Mouse (Mus musculus): ENCODE data around the gene Ankrd33b.

Gene Ankrd33b

DNA sequence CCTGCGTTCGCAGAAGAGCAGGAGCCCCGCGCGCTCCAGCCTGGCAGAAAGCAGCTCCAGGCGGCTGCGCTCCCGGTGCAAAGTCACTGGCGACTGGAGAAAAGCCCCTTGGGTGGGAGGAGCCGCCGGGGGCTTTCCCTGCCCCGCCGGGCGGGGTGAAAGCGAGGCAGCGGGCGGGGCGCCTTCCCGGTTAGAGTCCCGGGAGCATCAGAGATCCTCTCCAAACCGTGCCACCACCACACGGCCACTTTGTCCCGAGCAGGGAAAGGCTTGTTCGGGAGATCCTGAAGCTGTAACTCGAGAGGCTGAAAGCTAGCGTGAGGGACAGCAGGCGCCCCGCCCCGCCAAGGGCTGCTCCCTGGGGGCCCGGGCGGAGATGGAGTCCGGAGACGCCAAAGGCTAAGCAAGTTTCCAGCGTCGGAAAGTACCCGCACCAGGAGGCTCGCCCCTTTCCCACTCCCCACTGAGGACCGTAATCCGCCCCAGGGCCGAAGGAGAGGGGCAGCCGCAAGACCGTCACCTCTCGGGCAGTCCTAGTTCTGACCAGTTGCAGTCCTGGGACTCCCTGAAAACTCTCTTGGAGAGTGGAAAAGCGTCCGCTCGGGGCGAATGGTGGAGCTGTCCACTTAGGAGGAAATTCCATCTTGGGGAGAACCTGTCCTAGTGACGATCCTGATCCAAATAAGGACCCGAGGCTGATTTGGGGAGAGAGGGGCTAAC, at the start of gene Ankrd33b:
Gene Ankrd33b, minus strand, starts transcription at position 246 of the 720 bp plus-strand sequence.
- peak in 1 of 2 experiments; percentile 33 for DNase-seq (ENCODE audit: low spot score in 2 of 2)

DNA sequence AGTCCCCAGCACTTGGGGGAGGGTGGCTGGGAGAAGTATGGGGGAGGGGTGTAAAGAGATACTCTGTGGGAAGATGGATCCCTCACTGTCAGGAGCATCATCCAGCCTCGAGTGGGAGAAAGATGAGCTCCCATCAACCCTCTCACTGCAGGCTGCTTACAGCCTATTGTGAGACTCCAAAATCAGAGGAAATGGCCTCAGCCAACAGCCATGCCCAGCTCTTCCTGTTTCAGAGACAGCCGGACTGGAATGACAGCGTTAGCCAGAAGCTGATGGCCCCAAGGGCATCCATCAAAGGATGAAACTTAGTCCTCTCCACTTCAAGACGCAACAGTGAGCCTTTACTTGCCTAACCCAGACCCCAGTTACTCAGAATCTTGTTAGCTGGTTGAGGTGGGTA, 47.7 kb upstream of the Ankrd33b start:
- DNase-seq (ENCODE audit: low spot score in 2 of 2) = no peak

DNA sequence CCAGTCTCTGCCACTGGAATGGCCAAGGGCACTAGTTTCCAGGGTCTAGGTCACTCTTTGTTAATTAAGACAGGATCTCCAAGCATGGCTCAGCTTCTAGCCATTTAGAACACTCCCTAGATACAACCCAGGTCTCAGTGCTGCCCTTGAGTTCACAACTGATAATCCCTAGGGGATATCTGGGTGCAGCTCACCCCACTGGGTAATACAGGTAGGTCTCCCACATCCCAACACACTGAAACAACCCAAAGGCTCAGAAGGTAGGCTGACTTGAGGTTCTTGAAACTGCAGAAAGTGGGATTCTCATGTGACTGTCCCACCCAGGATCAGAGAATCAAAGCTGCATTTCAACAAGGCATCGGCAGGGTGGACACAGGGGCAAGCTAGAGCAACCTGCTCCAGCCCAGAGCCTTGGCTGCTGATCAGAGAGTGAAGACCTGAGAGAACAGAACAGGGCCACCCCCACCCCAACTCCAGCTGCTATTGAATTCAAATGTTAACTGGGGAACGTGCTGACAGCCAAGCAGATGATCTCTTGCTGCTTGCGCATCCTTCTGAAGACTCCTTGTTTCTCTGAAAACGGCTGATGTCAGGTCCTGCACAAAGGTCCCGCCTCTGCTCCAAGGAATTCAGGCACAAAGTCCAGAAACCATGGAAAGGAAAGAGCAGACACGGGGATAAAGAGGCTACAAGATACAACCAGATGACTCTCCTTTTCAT, 46.8 kb upstream of the Ankrd33b start:
- no peak for DNase-seq (ENCODE audit: low spot score in 2 of 2)

DNA sequence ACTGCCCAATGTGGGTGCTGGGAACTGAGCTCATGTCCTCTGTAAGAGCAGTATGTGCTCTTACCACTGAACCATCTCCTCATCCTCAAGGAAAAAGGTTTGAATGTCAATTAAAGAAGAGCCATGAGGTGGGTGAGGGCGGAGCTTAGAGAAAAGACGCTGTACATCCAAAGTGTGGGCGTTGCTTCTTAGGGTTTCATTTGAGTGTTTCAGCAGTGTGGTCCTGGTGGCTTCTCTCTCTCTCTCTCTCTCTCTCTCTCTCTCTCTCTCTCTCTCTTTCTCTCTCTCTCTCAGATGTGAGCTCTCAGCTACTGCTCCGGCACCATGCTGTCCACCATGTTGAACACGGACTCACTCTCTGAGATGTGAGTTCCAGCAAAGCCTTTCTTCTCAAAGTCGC, 46.1 kb upstream of the Ankrd33b start:
- no peak for DNase-seq (ENCODE audit: low spot score in 2 of 2)

DNA sequence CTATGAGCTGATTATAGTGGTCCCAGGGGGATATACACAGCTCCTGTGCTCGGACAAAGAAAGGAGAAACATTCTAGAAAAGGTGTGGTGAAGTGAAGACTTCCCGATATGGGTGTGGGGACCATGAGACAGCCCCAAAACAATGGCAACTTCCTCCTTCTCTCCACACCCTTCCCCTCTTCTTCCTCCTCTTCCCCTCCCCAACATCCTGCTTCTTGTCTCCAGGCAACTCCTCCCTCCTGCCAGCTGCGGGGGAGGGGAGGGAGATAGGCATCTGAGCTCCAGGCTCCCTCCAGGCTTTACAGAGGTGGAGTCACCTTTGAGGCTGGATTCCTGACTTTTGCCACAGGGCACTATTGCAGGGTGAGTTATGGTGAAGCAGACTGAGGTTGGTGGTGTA, 45.4 kb upstream of the Ankrd33b start:
- DNase-seq (ENCODE audit: low spot score in 2 of 2) = no peak

DNA sequence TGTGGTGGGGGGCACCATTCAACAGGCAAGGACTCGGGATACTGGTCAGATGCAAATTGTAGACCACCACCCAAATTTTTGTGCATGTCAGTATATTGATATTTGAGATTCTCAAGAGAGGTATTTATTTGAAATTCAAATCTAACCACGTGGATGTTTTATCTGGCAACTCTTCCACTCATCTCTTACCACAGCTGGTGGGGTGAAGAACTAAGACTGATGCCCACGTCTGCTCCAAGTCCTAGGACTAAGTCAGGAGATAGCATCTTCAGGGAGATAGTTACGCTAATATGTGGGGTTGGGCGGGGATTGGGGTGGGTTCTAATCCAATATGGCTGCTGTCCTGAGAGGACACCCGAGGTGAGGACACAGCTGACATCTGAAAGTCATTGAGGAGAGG, 44.9 kb upstream of the Ankrd33b start:
- no peak for DNase-seq (ENCODE audit: low spot score in 2 of 2)

DNA sequence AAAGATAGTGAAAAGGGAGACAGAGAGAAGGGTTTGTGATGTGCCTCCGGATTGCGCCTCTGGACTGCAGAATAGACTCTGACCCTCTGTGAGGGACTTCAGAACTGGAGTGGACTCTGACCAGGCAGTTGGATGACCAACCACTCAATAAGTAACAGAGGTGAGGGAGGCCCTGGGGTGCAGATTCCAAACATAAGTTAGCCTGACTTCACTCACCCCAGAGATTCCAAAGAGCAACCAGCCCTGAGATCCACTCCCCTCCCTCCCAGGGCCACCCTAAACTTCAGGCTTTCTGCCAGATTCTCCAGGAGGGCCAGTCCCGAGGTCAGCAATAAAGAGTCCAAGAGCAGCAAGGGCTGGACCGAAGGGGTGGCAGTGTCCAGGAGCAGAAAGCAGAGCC, 40.0 kb upstream of the Ankrd33b start:
- DNase-seq (ENCODE audit: low spot score in 2 of 2) = no peak

DNA sequence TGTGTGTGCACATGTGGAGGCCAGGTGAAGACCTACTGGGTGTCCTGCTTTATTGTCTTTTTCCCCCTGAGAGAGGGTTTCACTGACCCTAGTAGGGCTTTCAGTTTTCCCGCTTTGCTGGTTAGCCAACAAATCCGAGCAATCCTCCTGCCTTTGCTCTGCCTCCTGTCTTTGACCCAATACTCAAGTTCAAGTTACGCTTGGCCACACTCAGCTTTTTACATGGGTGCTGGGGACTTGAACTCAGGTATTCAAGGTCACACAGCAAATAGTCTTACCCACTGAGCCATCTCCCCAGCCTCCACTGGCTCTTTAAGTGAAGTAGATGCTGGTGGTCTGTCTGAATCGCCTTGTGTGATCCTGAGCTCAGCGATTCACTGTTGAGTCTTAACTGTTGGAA, 39.4 kb upstream of the Ankrd33b start:
- no peak for DNase-seq (ENCODE audit: low spot score in 2 of 2)

DNA sequence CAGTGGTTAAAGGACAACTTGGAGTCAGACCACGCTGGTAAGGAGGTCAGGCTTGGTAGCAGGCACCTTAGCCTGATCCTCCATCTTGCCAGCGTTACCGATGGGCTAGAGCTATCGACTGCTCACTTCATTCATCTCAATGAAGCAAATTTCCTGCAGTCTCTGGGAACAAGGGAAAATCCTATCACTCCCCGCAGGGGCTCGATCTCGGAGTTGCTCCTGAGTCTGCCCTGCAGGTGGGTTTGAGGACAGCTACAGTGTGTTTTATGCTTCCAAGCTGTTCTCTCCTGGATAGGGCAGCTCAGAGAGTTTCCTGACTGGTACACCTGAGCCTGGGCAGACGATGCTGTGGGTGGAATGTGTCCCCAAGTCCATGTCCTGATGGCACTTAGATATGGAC, 36.8 kb upstream of the Ankrd33b start:
- no peak for DNase-seq (ENCODE audit: low spot score in 2 of 2)

DNA sequence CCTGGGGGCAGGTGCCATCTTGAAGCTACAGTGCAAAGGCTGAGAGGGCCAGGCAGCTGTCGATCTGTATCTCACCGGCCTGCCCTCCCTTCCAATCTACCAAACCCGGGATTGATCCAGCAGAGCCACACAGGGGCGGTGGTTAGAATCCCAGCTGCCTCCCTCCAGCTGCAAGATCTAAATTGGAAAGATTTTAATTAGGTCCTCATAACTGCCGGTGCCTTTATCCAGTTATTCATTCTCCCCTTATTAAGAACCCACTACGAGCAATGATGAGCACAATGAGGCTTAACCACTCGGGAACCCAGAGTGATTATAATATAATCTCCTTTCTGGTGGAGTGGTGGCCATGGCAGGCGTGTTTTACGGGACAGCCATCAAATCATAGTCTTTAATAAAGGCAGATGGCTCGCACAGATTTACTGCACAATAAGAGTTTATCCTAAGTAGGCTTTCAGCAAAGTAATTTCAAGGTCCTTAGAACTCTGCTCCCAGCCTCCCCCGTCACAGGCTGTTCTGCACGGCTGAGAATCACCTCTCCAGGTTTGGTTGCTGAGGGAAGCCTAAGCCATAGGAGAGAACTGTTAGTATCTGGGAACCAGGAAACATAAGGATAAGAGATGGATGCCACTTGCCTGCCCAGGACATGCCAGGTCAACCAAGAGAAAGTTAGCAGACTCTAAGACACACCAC, 34.8 kb upstream of the Ankrd33b start:
- no peak for DNase-seq (ENCODE audit: low spot score in 2 of 2)

DNA sequence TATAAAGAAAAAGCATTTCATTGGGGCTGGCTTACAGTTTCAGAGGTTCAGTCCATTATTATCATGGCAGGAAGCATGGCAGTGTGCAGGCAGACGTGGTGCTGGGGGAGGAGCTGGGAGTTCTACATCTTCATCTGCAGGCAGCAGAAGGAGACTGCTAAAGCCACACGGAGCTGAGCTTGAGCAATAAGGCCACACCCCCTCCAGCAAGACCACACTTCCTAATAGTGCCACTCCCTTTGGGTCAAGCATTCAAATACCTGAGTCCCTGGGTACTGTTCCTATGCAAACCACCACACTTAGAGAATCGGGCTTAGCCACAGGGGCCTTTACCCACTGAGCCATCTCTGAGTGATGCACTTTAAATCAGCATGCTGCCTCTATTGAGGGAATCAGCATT, 33.4 kb upstream of the Ankrd33b start:
- DNase-seq (ENCODE audit: low spot score in 2 of 2) = no peak

DNA sequence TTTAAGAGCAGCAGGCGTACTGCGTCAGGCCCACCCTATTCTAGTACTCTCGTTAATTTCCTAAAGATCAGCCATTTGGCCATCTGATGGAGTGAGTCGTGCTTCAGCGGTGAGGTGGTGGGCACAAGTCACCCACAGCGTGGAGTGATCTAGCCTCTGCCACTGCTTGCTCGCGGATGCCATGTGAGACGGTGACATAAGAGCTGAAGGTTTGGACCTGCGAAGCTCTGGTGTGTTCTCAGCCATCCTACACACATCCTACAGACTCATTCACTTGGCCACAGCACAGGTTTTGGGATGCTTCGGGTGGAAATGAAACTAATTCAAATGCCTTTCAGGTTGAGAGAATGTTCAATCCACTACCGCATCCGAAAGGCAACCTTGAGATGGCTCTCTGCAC, 31.2 kb upstream of the Ankrd33b start:
- DNase-seq (ENCODE audit: low spot score in 2 of 2) = no peak

DNA sequence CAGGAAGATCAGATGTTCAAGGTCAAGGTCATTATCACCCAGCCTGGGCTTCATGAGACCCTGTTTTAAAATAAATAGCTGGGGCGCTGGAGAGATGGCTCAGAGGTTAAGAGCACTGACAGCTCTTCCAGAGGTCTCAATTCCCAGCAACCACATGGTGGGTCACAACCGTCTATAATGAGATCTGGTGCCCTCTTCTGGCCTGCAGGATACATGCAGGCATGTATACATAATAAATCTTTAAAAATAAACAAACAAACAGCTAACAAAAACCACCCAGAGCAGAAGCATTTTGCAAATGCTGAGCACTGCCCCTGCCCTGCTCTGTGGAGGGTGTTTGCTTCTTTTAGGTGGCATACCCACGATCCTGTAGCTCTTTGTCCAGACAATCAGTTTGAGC, 29.9 kb upstream of the Ankrd33b start:
- DNase-seq (ENCODE audit: low spot score in 2 of 2) = no peak

DNA sequence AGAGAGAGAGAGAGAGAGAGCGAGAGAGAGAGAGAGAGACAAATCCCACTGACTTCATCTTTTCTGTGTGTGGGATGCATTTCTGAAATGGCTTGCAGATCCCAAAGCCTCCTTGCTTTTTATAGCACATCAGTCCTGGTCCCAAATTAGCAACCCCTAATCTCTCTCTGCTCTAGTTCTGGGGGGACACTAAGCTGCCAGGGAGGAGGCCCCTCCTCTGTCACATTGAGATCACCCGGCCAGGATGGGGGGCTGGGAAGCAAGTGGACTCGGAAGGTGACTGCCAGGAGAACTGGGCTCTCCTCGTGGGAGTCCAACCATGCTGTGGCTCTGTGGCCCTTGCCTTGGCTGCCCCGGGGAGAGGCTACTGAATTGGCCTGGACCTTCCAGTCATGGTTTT, 29.2 kb upstream of the Ankrd33b start:
- no peak for DNase-seq (ENCODE audit: low spot score in 2 of 2)

DNA sequence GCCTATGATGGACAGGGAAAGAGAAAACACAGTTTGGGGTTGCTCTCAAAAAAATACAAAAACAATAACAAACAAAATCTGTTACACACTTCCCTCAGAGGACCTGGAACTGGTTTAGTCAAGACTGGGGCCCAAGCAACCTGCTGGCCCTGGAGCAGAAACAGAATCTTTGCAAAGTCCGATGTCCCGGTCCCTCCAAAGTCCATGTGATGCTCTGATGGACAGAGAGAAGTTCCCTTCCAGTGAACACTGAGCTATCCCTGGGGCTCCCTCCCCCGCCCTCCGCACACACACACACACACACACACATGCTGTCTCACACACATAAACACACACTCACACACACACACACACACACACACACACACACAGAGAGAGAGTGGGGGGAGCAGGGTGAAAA, 28.5 kb upstream of the Ankrd33b start:
- DNase-seq (ENCODE audit: low spot score in 2 of 2) = no peak

DNA sequence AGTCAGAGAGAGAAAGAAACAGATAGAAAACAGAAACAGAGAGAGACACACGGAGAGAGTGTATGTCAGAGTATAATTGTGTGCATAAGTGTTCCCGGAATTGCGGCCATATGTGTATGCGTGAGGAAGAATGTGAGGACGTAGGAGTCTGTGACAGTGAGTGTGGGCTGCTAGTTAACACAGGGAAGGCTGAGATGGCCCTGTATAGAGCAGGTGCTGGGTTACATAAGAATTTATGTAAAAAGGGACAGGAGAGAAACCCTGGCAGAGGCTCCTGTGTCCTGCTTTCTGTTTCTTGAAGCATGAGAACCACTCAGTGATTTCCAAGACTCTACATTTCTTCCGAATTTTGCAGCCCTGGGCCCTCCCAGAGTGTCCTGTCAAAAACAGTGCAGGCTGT, 25.9 kb upstream of the Ankrd33b start:
- no peak for DNase-seq (ENCODE audit: low spot score in 2 of 2)

DNA sequence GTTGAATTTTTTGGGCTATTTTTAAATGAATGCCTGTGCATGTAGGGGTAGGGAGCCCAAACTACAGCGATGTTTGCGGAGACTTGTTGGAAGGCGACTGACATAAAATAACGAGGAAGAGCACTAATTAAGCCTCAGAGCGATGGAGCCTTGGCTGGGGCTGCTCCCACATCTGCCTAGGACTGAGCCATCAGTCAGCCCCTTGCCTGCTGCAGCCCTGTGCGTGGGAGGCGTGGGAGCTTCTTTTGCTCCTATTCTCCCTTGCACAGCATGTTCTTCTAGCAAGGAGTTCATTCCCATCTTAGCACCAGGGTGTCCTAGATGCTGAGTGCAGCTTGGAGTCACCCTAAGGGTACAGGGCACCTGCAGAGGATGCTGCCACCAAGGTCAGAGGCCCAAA, 25.2 kb upstream of the Ankrd33b start:
- no peak for DNase-seq (ENCODE audit: low spot score in 2 of 2)

DNA sequence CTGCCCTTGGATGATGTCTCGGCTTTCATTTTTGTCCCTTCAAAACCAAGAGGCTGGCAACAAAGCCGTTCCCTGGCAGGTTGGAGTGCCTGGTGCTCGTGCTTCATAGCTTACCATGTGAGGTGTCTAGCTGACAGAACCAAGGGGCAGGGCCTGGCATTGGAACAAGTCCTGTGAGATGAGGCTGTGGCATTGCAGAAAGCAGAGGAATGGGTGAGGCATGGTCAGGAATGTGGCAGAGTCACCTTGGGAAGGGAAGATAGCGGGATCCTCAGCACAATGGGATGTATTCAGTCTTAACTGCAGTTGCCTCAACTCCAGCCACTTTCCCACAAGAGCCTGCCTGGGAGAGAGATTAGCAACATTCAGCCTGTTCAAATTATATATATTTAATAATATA, 24.6 kb upstream of the Ankrd33b start:
- DNase-seq (ENCODE audit: low spot score in 2 of 2) = no peak

DNA sequence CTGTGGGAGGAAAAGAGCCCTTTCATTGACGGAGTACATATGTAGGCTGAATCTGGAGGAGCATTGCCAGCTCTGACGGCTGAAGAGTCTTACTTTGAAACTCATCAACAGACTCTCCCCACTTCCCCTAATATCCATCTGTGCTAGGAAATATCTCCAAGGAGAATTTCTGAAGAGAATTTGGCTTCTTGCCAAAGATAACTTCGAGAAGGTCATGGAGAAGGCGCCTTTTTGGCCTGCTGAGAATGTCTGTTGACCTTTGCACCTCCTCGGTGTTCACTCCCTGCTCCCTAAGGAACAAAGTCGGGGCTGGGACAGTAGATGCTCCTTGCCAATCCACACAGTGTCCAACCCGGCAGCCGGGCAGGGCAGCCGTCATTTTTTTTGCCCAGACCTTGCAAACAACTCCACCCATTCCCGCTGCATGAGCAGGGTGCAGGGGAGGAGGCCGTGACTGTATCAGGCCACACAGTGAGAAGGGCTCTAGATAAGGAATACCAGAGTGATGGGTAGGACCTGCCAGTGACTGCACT, 14.5 kb upstream of the Ankrd33b start:
- DNase-seq (ENCODE audit: low spot score in 2 of 2) = no peak

DNA sequence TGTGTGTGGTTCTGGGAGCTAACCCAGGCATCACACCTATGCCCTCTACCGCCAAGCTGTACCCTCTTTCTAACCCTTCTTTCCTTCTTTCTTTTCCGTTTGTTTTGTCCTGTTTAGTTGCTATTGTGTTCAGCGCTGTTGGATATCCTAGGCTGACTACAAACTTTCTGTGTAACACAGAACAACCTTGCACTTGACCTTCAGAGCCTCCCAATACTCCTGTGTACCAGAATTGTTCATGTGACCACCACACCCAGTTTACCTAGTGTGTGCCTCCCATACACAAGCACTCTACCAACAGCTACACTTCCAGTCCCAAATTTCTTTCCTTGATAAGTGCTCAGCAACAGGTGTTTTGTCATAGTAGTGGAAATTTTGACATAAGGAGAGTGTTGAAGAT, 11.9 kb upstream of the Ankrd33b start:
- no peak for DNase-seq (ENCODE audit: low spot score in 2 of 2)

DNA sequence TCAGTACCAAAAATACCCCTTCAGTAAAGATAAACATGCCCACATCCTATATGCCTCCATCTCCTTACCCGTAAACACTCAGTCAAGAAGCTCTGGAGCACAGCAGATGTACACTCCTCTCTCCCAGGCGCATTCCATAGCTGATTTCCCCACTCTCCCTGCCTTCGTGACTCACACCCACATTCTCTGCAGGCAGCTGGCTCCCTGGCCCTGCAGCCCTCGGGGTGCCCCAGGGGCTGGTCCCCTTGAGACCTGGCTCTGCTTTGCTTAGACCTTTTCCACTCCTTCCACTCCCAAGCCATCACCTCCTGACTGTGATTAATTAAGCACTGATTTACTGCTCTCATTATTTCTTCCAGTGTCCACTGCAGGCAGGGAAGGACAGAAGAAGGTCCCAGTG, 7.7 kb upstream of the Ankrd33b start:
- DNase-seq (ENCODE audit: low spot score in 2 of 2) = no peak

DNA sequence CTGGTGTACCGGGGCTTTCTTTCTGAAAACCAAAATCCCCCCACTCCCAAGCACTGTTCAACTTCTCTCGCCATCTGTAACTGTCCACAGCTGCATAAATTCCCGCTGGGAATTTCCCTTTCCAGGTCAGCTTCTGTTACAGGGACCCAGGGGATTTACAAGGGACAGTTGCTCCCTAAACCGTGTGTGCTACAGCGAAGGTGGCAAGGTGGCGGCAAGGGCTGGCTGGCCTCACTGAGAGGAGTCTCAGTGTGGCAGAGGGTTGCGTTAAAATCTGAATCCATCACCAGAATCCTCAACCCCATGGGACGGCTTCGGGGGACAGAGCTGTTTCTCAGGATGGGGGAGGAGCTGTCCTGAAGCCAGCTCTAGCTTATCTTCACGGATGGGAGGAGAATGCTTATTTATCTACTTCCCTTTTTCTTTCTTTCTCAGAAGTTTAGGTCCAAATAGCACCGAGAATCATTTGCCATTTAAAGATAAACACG, 1.6 kb upstream of the Ankrd33b start:
- no peak for DNase-seq (ENCODE audit: low spot score in 2 of 2)

DNA sequence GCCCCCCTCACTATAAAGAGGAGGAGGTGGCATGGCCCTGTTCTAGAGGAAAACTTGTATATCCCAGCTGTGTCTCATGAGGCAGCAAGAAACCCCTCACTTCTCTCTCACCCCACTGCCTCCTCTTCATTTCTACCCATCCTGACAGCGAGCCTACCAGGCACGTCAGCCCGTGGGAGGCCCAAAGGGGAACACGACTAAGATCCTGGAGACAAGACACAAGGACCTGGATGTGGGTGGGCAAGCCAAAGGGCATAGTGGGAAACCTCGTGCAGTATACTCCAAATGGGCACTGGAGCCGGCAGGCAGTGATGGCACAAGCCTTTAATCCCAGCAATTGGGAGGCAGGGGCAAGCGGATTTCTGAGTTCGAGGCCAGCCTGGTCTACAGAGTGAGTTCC, 1.0 kb upstream of the Ankrd33b start:
- DNase-seq (ENCODE audit: low spot score in 2 of 2) = no peak

Data from cerebellum, postnatal 4 days (tissue).